ENCODE assay signal across 13 mouse cellular contexts in genomic region chrX:52961559-52962110, GRCm38 (mm10). TPM values are rescaled to one million over a fixed set of nuclear protein-coding genes. Genes with fewer than 3 reads are reported as not detected.
A peak's percentile ranks its signal among the peaks of the same experiment; 100 is the strongest.
DNase-seq lines count a peak whose midpoint lies in the region; ATAC-seq and TF ChIP-seq lines count a peak whose summit lies in the region.
"Had no signal": no experiment of that assay in that cellular context is flagged by ENCODE, and none has a peak within 500 bp of the region (broad histone marks: within the 10 kb centered on the region; RNA-seq: fewer than 3 reads in every experiment).

No protein-coding gene starts in this region.

- H3K9ac ChIP-seq in heart, embryonic 11.5 days (ENCODE audit: low read depth, low read length) = no peak overlapping the region
- no peak overlapping the region for H3K9ac ChIP-seq in heart, adult 2 months (ENCODE audit: low read depth, low read length)
- H3K9ac ChIP-seq in liver, embryonic 12.5 days = no peak overlapping the region
- no peak overlapping the region for H3K9ac ChIP-seq in forebrain, embryonic 14.5 days (ENCODE audit: low read length)
- H3K9ac ChIP-seq: limb, embryonic 15.5 days had no signal

- WGBS in heart, embryonic 11.5 days (ENCODE audit: insufficient replicate concordance) = 43% methylated on average over 5 of the region's 5 CpGs
- WGBS in heart, adult 2 months = 74% methylated on average over 5 of the region's 5 CpGs
- 49% methylated on average over 5 of the region's 5 CpGs for WGBS in liver, embryonic 12.5 days (ENCODE audit: insufficient replicate concordance)
- WGBS in forebrain, embryonic 14.5 days = 38% methylated on average over 5 of the region's 5 CpGs

- no peak for DNase-seq in heart, adult 2 months
- no peak for DNase-seq in liver
- peak; percentile 83 for DNase-seq in R1 (ENCODE audit: low read depth, low spot score)
- DNase-seq in forebrain, embryonic 14.5 days (ENCODE audit: low spot score) = peak; percentile 16
- no peak for DNase-seq in frontal cortex, postnatal 10 days (ENCODE audit: low spot score in 2 of 2)
- DNase-seq: adrenal gland, adult 8-10 months; gastrocnemius, adult 2 months; lung, postnatal 10 days had no signal

- intact Hi-C loops in heart, adult 2 months (cut with DNase I) = no loop called here

- TF ChIP-seq POLR2A in heart, adult 2 months (IDR thresholded peaks at IDR 0.05; ENCODE audit: insufficient read depth, low read depth, low read length) = no peak

- ATAC-seq in heart, embryonic 11.5 days (replicated peaks; ENCODE audit: insufficient number of reproducible peaks, low FRiP score, low TSS enrichment) = no peak
- peak; percentile 10; the same call in 1 of the 2 replicates for ATAC-seq in liver, embryonic 12.5 days
- no peak for ATAC-seq in forebrain, embryonic 14.5 days

- TF ChIP-seq EP300 in heart, adult 2 months (IDR thresholded peaks at IDR 0.05; ENCODE audit: insufficient read depth, low read depth, low read length) = no peak

- TF ChIP-seq CTCF in heart, adult 2 months (IDR thresholded peaks at IDR 0.05) = no peak

- H3K36me3 ChIP-seq in heart, embryonic 11.5 days (ENCODE audit: control insufficient read depth, insufficient read depth, low read length) = no peaks in the 10 kb centered on the region; the same call in 1 of the 2 replicates
- no peaks in the 10 kb centered on the region for H3K36me3 ChIP-seq in heart, adult 2 months (ENCODE audit: control insufficient read depth, insufficient read depth, low read length)
- no peaks in the 10 kb centered on the region for H3K36me3 ChIP-seq in liver, embryonic 12.5 days
- H3K36me3 ChIP-seq in forebrain, embryonic 14.5 days (ENCODE audit: control insufficient read depth, insufficient read depth, low read length) = no peaks in the 10 kb centered on the region
- H3K36me3 ChIP-seq: limb, embryonic 15.5 days had no signal

- H3K79me2 ChIP-seq in heart, adult 2 months (replicated peaks; ENCODE audit: control insufficient read depth, insufficient read depth, low read length) = no peaks in the 10 kb centered on the region

- H3K4me1 ChIP-seq in heart, embryonic 11.5 days (ENCODE audit: control insufficient read depth, insufficient read depth, low read length) = no peaks in the 10 kb centered on the region
- H3K4me1 ChIP-seq in heart, adult 2 months (ENCODE audit: control insufficient read depth, insufficient read depth, low read length) = no peaks in the 10 kb centered on the region
- peaks cover 30% of the 10 kb centered on the region for H3K4me1 ChIP-seq in liver, embryonic 12.5 days
- no peaks in the 10 kb centered on the region for H3K4me1 ChIP-seq in forebrain, embryonic 14.5 days (ENCODE audit: control insufficient read depth, insufficient read depth, low read length)
- H3K4me1 ChIP-seq: limb, embryonic 15.5 days; midbrain, embryonic 10.5 days had no signal

- H3K9me3 ChIP-seq in heart, embryonic 11.5 days (replicated peaks; ENCODE audit: control insufficient read depth, low read length) = no peaks in the 10 kb centered on the region
- no peaks in the 10 kb centered on the region for H3K9me3 ChIP-seq in liver, embryonic 12.5 days (replicated peaks)
- H3K9me3 ChIP-seq in forebrain, embryonic 14.5 days (replicated peaks; ENCODE audit: control insufficient read depth, low read length) = no peaks in the 10 kb centered on the region
- H3K9me3 ChIP-seq: limb, embryonic 15.5 days; midbrain, embryonic 10.5 days had no signal

- H3K27me3 ChIP-seq in heart, embryonic 11.5 days (ENCODE audit: control insufficient read depth, insufficient read depth, low read length) = no peaks in the 10 kb centered on the region
- no peaks in the 10 kb centered on the region for H3K27me3 ChIP-seq in heart, adult 2 months (ENCODE audit: control insufficient read depth, insufficient read depth, low read length)
- no peaks in the 10 kb centered on the region for H3K27me3 ChIP-seq in liver, embryonic 12.5 days (replicated peaks)
- H3K27me3 ChIP-seq in forebrain, embryonic 14.5 days (replicated peaks; ENCODE audit: control insufficient read depth, insufficient read depth, low read length) = no peaks in the 10 kb centered on the region
- H3K27me3 ChIP-seq: limb, embryonic 15.5 days had no signal

- no peak overlapping the region; the same call in 1 of the 2 replicates for H3K4me2 ChIP-seq in heart, embryonic 11.5 days
- peak overlapping the region; percentile 16; the same call in 1 of the 2 replicates for H3K4me2 ChIP-seq in liver, embryonic 12.5 days
- H3K4me2 ChIP-seq in forebrain, embryonic 14.5 days (ENCODE audit: low read length) = no peak overlapping the region
- H3K4me2 ChIP-seq: limb, embryonic 15.5 days had no signal

- peak overlapping the region; percentile 54 for H3K27ac ChIP-seq in heart, embryonic 11.5 days (ENCODE audit: low read depth, low read length)
- no peak overlapping the region for H3K27ac ChIP-seq in heart, adult 2 months
- H3K27ac ChIP-seq in liver, embryonic 12.5 days = 0 out of 2 replicates have a peak overlapping the region, but pooled peaks have one; percentile 30
- H3K27ac ChIP-seq in forebrain, embryonic 14.5 days (ENCODE audit: low read depth, low read length) = no peak overlapping the region
- H3K27ac ChIP-seq: gastrocnemius, adult 2 months; left cerebral cortex, adult 2 months; limb, embryonic 15.5 days had no signal

- H3K4me3 ChIP-seq in heart, embryonic 11.5 days (ENCODE audit: low read depth, low read length) = no peak overlapping the region
- no peak overlapping the region for H3K4me3 ChIP-seq in heart, adult 2 months
- no peak overlapping the region for H3K4me3 ChIP-seq in liver, embryonic 12.5 days
- H3K4me3 ChIP-seq in forebrain, embryonic 14.5 days (ENCODE audit: low read depth, low read length) = no peak overlapping the region
- H3K4me3 ChIP-seq: gastrocnemius, adult 2 months; left cerebral cortex, adult 2 months; limb, embryonic 15.5 days; midbrain, embryonic 10.5 days had no signal

RNA-seq across cellular contexts. Expression of gene Hprt, which starts 26.3 kb away (rescaled TPM):
- 172 and 183 TPM in 2 replicates for polyA plus RNA-seq in heart, embryonic 11.5 days (2014; fragmentation: Nextera tagmentation; extraction: Ambion mirVana)
- 10 to 100 TPM; 47.4 to 65.8 TPM for total RNA-seq in heart, adult 2 months (2021)
- polyA plus RNA-seq in heart, adult 2 months (2012; rRNA removed) = 16.1 and 41.6 TPM in 2 replicates
- polyA plus RNA-seq in liver, embryonic 12.5 days (2016; fragmentation: Nextera tagmentation; extraction: Ambion mirVana) = 236 and 238 TPM in 2 replicates
- 87.9 and 93.1 TPM in 2 replicates for polyA plus RNA-seq in forebrain, embryonic 14.5 days (2014; fragmentation: Nextera tagmentation; extraction: Ambion mirVana)

RNA-seq across cellular contexts. Expression of gene Phf6, which starts 49.6 kb away (rescaled TPM):
- 28.3 and 31.3 TPM in 2 replicates for polyA plus RNA-seq in heart, embryonic 11.5 days (2014; fragmentation: Nextera tagmentation; extraction: Ambion mirVana)
- 1 to 10 TPM; 4.6 to 5.1 TPM for total RNA-seq in heart, adult 2 months (2021)
- polyA plus RNA-seq in heart, adult 2 months (2012; rRNA removed) = 1.0 and 2.9 TPM in 2 replicates
- 17.9 and 18.5 TPM in 2 replicates for polyA plus RNA-seq in liver, embryonic 12.5 days (2016; fragmentation: Nextera tagmentation; extraction: Ambion mirVana)
- polyA plus RNA-seq in forebrain, embryonic 14.5 days (2014; fragmentation: Nextera tagmentation; extraction: Ambion mirVana) = 98.6 and 110 TPM in 2 replicates

Comparison
In these comparisons a context has a peak if more than half of its experiments do, and no peak if none do; other contexts are left out.
1. H3K27ac ChIP-seq: peak in heart, embryonic 11.5 days (single experiment) and liver, embryonic 12.5 days (single experiment); none in heart, adult 2 months (single experiment) and forebrain, embryonic 14.5 days (single experiment).
2. DNase-seq: peak in R1 (single experiment) and forebrain, embryonic 14.5 days (single experiment); none in heart, adult 2 months (0 of 2), liver (single experiment) and frontal cortex, postnatal 10 days (0 of 2).